Mouse (Mus musculus): ENCODE measurements at regions not wholly inside any gene's neighbourhood (a gene's known extent, or its start where the extent isn't known, plus 50 kb on each side); places are given as distances from the start of the nearest gene placed in this dataset.

- CTCF ChIA-PET, result no interaction called here
These were observed 402.1 kb upstream of the Tmpo start for GRCm38 (mm10) chr10:91583204-91583603.

- CTCF ChIA-PET, result no interaction called here
These were observed 399.8 kb upstream of the Tmpo start for GRCm38 (mm10) chr10:91580959-91581358.

- CTCF ChIA-PET, result no interaction called here
These were observed 394.4 kb upstream of the Tmpo start for GRCm38 (mm10) chr10:91575323-91576064.

GRCm38 (mm10) chr10:91572796-91573195, 391.7 kb upstream of the Tmpo start:
- CTCF ChIA-PET, result no interaction called here

- CTCF ChIA-PET, result no interaction called here
These were observed 387.9 kb upstream of the Tmpo start for GRCm38 (mm10) chr10:91569046-91569445.

GRCm38 (mm10) chr10:91566116-91566774, 385.1 kb upstream of the Tmpo start:
- CTCF ChIA-PET, result no interaction called here

- CTCF ChIA-PET, result no interaction called here
These were observed 378.2 kb upstream of the Tmpo start for GRCm38 (mm10) chr10:91559307-91559706.

GRCm38 (mm10) chr10:91548071-91548470, 367.0 kb upstream of the Tmpo start:
- CTCF ChIA-PET, result no interaction called here

GRCm38 (mm10) chr10:91546140-91546539, 365.0 kb upstream of the Tmpo start:
- CTCF ChIA-PET, result no interaction called here

- CTCF ChIA-PET, result no interaction called here
These were observed 364.3 kb upstream of the Tmpo start for GRCm38 (mm10) chr10:91545421-91545820.

GRCm38 (mm10) chr10:91543167-91543918, 362.2 kb upstream of the Tmpo start:
- CTCF ChIA-PET, result no interaction called here

- CTCF ChIA-PET, result no interaction called here
These were observed 361.1 kb upstream of the Tmpo start for GRCm38 (mm10) chr10:91542201-91542604.

GRCm38 (mm10) chr10:91537241-91537640, 356.1 kb upstream of the Tmpo start:
- CTCF ChIA-PET, result interaction anchor here (0.7 kb wide), 1 partner anchor 12 kb away, joined by 5 read pairs; no protein-coding TSS in a partner anchor

- CTCF ChIA-PET, result no interaction called here
These were observed 354.3 kb upstream of the Tmpo start for GRCm38 (mm10) chr10:91535392-91535791.

- CTCF ChIA-PET, result no interaction called here
These were observed 347.2 kb upstream of the Tmpo start for GRCm38 (mm10) chr10:91528305-91528704.

GRCm38 (mm10) chr10:91521168-91521567, 340.1 kb upstream of the Tmpo start:
- CTCF ChIA-PET, result no interaction called here

- CTCF ChIA-PET, result no interaction called here
These were observed 333.9 kb upstream of the Tmpo start for GRCm38 (mm10) chr10:91515021-91515371.

GRCm38 (mm10) chr10:91514163-91515020, 333.3 kb upstream of the Tmpo start:
- CTCF ChIA-PET, result no interaction called here

GRCm38 (mm10) chr10:91507038-91507437, 325.9 kb upstream of the Tmpo start:
- CTCF ChIA-PET, result no interaction called here

GRCm38 (mm10) chr10:91504891-91505290, 323.8 kb upstream of the Tmpo start:
- CTCF ChIA-PET, result no interaction called here

- CTCF ChIA-PET, result no interaction called here
These were observed 317.4 kb upstream of the Tmpo start for GRCm38 (mm10) chr10:91498543-91498942.

- CTCF ChIA-PET, result no interaction called here
These were observed 283.6 kb upstream of the Tmpo start for GRCm38 (mm10) chr10:91464691-91465090.

Measured in spleen, embryonic (tissue).